Mouse (Mus musculus): ENCODE measurements around the gene Ppef1.

- TF ChIP-seq POLR2A (IDR thresholded peaks at IDR 0.05; ENCODE audit: borderline replicate concordance, insufficient read depth, low read length) (no peak), CTCF (IDR thresholded peaks at IDR 0.05; ENCODE audit: borderline replicate concordance, insufficient read depth, low read depth, low read length) (no peak)
Measured at GRCm38 (mm10) chrX:160610882-160611644, 124.5 kb downstream of the Ppef1 start.

Data from cerebellum, adult 2 months (tissue).